Comparison of ENCODE assay signal across 26 mouse cellular contexts in genomic region chr10:64096532-64096931, GRCm38 (mm10). TPM values are rescaled to one million over a fixed set of nuclear protein-coding genes. Genes with fewer than 3 reads are reported as not detected.
A peak's percentile ranks its signal among the peaks of the same experiment; 100 is the strongest.
DNase-seq lines count a peak whose midpoint lies in the region; ATAC-seq and TF ChIP-seq lines count a peak whose summit lies in the region.
"Had no signal": no experiment of that assay in that cellular context is flagged by ENCODE, and none has a peak within 500 bp of the region (broad histone marks: within the 10 kb centered on the region; RNA-seq: fewer than 3 reads in every experiment).

No protein-coding gene starts in this region.

- no peak for ATAC-seq in kidney, postnatal 0 days (replicated peaks; ENCODE audit: low FRiP score, low read depth)
- ATAC-seq in midbrain, postnatal 0 days (ENCODE audit: low FRiP score) = no peak
- no peak for ATAC-seq in midbrain, embryonic 15.5 days (replicated peaks)
- no peak for ATAC-seq in stomach, postnatal 0 days (ENCODE audit: low FRiP score, low TSS enrichment)
- ATAC-seq in hindbrain, embryonic 12.5 days (ENCODE audit: low FRiP score) = no peak
- ATAC-seq: activated CD4-positive, CD25-positive, alpha-beta regulatory T cell, adult 4 months; midbrain, embryonic 13.5 days had no signal

- no peaks in the 10 kb centered on the region for H3K27me3 ChIP-seq in kidney, postnatal 0 days (ENCODE audit: insufficient read depth, low read length)
- H3K27me3 ChIP-seq in midbrain, postnatal 0 days (ENCODE audit: insufficient read depth, low read length) = no peaks in the 10 kb centered on the region
- H3K27me3 ChIP-seq in midbrain, embryonic 15.5 days (replicated peaks) = no peaks in the 10 kb centered on the region
- no peaks in the 10 kb centered on the region for H3K27me3 ChIP-seq in stomach, postnatal 0 days (ENCODE audit: control insufficient read depth, insufficient read depth, low read length)
- H3K27me3 ChIP-seq in hindbrain, embryonic 12.5 days = no peaks in the 10 kb centered on the region
- H3K27me3 ChIP-seq: embryonic facial prominence, embryonic 12.5 days; forebrain, embryonic 12.5 days; limb, embryonic 15.5 days; megakaryocyte, embryonic 14.5 days; midbrain, embryonic 13.5 days; neural tube, embryonic 12.5 days had no signal

- TF ChIP-seq EP300 in stomach, postnatal 0 days (optimal IDR thresholded peaks at IDR 0.05) = no peak

- no peaks in the 10 kb centered on the region for H3K36me3 ChIP-seq in kidney, postnatal 0 days (ENCODE audit: insufficient read depth, low read length)
- no peaks in the 10 kb centered on the region for H3K36me3 ChIP-seq in midbrain, postnatal 0 days (ENCODE audit: insufficient read depth, low read length)
- no peaks in the 10 kb centered on the region for H3K36me3 ChIP-seq in midbrain, embryonic 15.5 days (replicated peaks)
- no peaks in the 10 kb centered on the region for H3K36me3 ChIP-seq in stomach, postnatal 0 days (ENCODE audit: control insufficient read depth, insufficient read depth, low read length)
- no peaks in the 10 kb centered on the region for H3K36me3 ChIP-seq in hindbrain, embryonic 12.5 days
- H3K36me3 ChIP-seq: embryonic facial prominence, embryonic 12.5 days; forebrain, embryonic 12.5 days; limb, embryonic 15.5 days; midbrain, embryonic 13.5 days; neural tube, embryonic 12.5 days had no signal

- no peak overlapping the region for H3K27ac ChIP-seq in gastrocnemius, adult 2 months
- H3K27ac ChIP-seq in kidney, postnatal 0 days = no peak overlapping the region
- no peak overlapping the region for H3K27ac ChIP-seq in midbrain, postnatal 0 days (ENCODE audit: low read depth, low read length)
- no peak overlapping the region for H3K27ac ChIP-seq in midbrain, embryonic 15.5 days
- no peak overlapping the region for H3K27ac ChIP-seq in stomach, postnatal 0 days (replicated peaks)
- H3K27ac ChIP-seq in hindbrain, embryonic 12.5 days = no peak overlapping the region
- H3K27ac ChIP-seq: embryonic facial prominence, embryonic 12.5 days; forebrain, embryonic 12.5 days; limb, embryonic 15.5 days; midbrain, embryonic 13.5 days; neural tube, embryonic 12.5 days had no signal

- H3K9ac ChIP-seq in kidney, postnatal 0 days (ENCODE audit: low read depth, low read length) = no peak overlapping the region
- H3K9ac ChIP-seq in midbrain, postnatal 0 days (replicated peaks; ENCODE audit: low read length, poor library complexity, severe bottlenecking) = no peak overlapping the region
- no peak overlapping the region for H3K9ac ChIP-seq in midbrain, embryonic 15.5 days
- no peak overlapping the region for H3K9ac ChIP-seq in stomach, postnatal 0 days (ENCODE audit: low read length)
- H3K9ac ChIP-seq in hindbrain, embryonic 12.5 days = no peak overlapping the region
- H3K9ac ChIP-seq: embryonic facial prominence, embryonic 12.5 days; forebrain, embryonic 12.5 days; limb, embryonic 15.5 days; midbrain, embryonic 13.5 days; neural tube, embryonic 12.5 days had no signal

- H3K4me3 ChIP-seq in gastrocnemius, adult 2 months = no peak overlapping the region
- H3K4me3 ChIP-seq in kidney, postnatal 0 days (replicated peaks; ENCODE audit: low read depth, low read length) = no peak overlapping the region
- H3K4me3 ChIP-seq in midbrain, postnatal 0 days (ENCODE audit: low read depth, low read length) = no peak overlapping the region
- no peak overlapping the region for H3K4me3 ChIP-seq in midbrain, embryonic 15.5 days
- no peak overlapping the region for H3K4me3 ChIP-seq in stomach, postnatal 0 days (ENCODE audit: low read depth, low read length)
- no peak overlapping the region for H3K4me3 ChIP-seq in hindbrain, embryonic 12.5 days
- H3K4me3 ChIP-seq: embryonic facial prominence, embryonic 12.5 days; erythroblast, embryonic 14.5 days; forebrain, embryonic 12.5 days; limb, embryonic 15.5 days; megakaryocyte, embryonic 14.5 days; midbrain, embryonic 13.5 days; neural tube, embryonic 12.5 days had no signal

- H3K4me1 ChIP-seq in kidney, postnatal 0 days (replicated peaks; ENCODE audit: insufficient read depth, low read length) = no peaks in the 10 kb centered on the region
- H3K4me1 ChIP-seq in midbrain, postnatal 0 days (ENCODE audit: insufficient read depth, low read length) = no peaks in the 10 kb centered on the region
- no peaks in the 10 kb centered on the region for H3K4me1 ChIP-seq in midbrain, embryonic 15.5 days
- H3K4me1 ChIP-seq in stomach, postnatal 0 days (replicated peaks; ENCODE audit: control insufficient read depth, insufficient read depth) = no peaks in the 10 kb centered on the region
- no peaks in the 10 kb centered on the region for H3K4me1 ChIP-seq in hindbrain, embryonic 12.5 days
- H3K4me1 ChIP-seq: embryonic facial prominence, embryonic 12.5 days; forebrain, embryonic 12.5 days; limb, embryonic 15.5 days; megakaryocyte, embryonic 14.5 days; midbrain, embryonic 13.5 days; neural tube, embryonic 12.5 days had no signal

- H3K4me2 ChIP-seq in kidney, postnatal 0 days (ENCODE audit: low read length) = no peak overlapping the region
- H3K4me2 ChIP-seq in midbrain, postnatal 0 days (ENCODE audit: low read depth, low read length, poor library complexity, severe bottlenecking) = no peak overlapping the region
- H3K4me2 ChIP-seq in midbrain, embryonic 15.5 days = no peak overlapping the region
- H3K4me2 ChIP-seq in stomach, postnatal 0 days (replicated peaks; ENCODE audit: low read depth) = no peak overlapping the region
- no peak overlapping the region for H3K4me2 ChIP-seq in hindbrain, embryonic 12.5 days (replicated peaks)
- H3K4me2 ChIP-seq: embryonic facial prominence, embryonic 12.5 days; forebrain, embryonic 12.5 days; limb, embryonic 15.5 days; midbrain, embryonic 13.5 days; neural tube, embryonic 12.5 days had no signal

- no peak for DNase-seq in gastrocnemius, adult 2 months
- no peak for DNase-seq in gastrocnemius, postnatal 14 days
- DNase-seq in kidney, postnatal 0 days (ENCODE audit: low spot score) = no peak
- DNase-seq in kidney, postnatal 14 days = no peak
- no peak for DNase-seq in midbrain, postnatal 0 days (ENCODE audit: low spot score)
- no peak for DNase-seq in stomach, postnatal 0 days (ENCODE audit: low spot score)
- DNase-seq: adrenal gland, adult 8-10 months; gastrocnemius, postnatal 25 days; heart, adult 18-20 months; heart, postnatal 36 days; kidney, adult 8-10 months; kidney, postnatal 36 days; left cerebral cortex, postnatal 4 days; right cerebral cortex, postnatal 14 days had no signal

- WGBS in kidney, postnatal 0 days = 100% methylated on average over 1 of the region's 1 CpGs
- WGBS in midbrain, postnatal 0 days = 100% methylated on average over 1 of the region's 1 CpGs
- WGBS in midbrain, embryonic 15.5 days = 96% methylated on average over 1 of the region's 1 CpGs
- 97% methylated on average over 1 of the region's 1 CpGs for WGBS in stomach, postnatal 0 days
- 97% methylated on average over 1 of the region's 1 CpGs for WGBS in hindbrain, embryonic 12.5 days

- no peaks in the 10 kb centered on the region for H3K9me3 ChIP-seq in kidney, postnatal 0 days (replicated peaks; ENCODE audit: low read length)
- H3K9me3 ChIP-seq in midbrain, postnatal 0 days (ENCODE audit: low read length) = no peaks in the 10 kb centered on the region
- no peaks in the 10 kb centered on the region for H3K9me3 ChIP-seq in midbrain, embryonic 15.5 days
- H3K9me3 ChIP-seq in stomach, postnatal 0 days (ENCODE audit: control insufficient read depth, low read length) = no peaks in the 10 kb centered on the region
- H3K9me3 ChIP-seq in hindbrain, embryonic 12.5 days (replicated peaks) = no peaks in the 10 kb centered on the region
- H3K9me3 ChIP-seq: embryonic facial prominence, embryonic 12.5 days; forebrain, embryonic 12.5 days; limb, embryonic 15.5 days; midbrain, embryonic 13.5 days; neural tube, embryonic 12.5 days had no signal

- TF ChIP-seq CTCF in gastrocnemius, adult 2 months (IDR thresholded peaks at IDR 0.05) = peak; percentile 39; the same call in 1 of the 2 replicates
- peak; percentile 31; the same call in 1 of the 2 replicates for TF ChIP-seq CTCF in kidney, postnatal 0 days (IDR thresholded peaks at IDR 0.05; ENCODE audit: low read depth)
- TF ChIP-seq CTCF in midbrain, postnatal 0 days (IDR thresholded peaks at IDR 0.05) = peak; percentile 38
- peak; percentile 49 for TF ChIP-seq CTCF in stomach, postnatal 0 days (IDR thresholded peaks at IDR 0.05; ENCODE audit: low read depth)

- intact Hi-C loops in gastrocnemius, adult 2 months (cut with DNase I) = no loop called here
- intact Hi-C loops in gastrocnemius, postnatal 14 days (cut with DNase I; ENCODE audit: low total_unique reads) = no loop called here

RNA-seq across cellular contexts. Expression of gene Lrrtm3, which starts 6.5 kb away (rescaled TPM):
- under 1 TPM; 0.41 to 0.59 TPM for total RNA-seq in gastrocnemius, adult 2 months (2021)
- under 1 TPM in 1 of 2 experiments, not detected in 1; 0.51 TPM for total RNA-seq in gastrocnemius, postnatal 14 days (2021)
- polyA plus RNA-seq in kidney, postnatal 0 days (2015; fragmentation: Nextera tagmentation; extraction: Ambion mirVana) = 0.38 and 0.43 TPM in 2 replicates
- total RNA-seq in midbrain, postnatal 0 days (2014; rRNA removed) = 45.2 and 50.9 TPM in 2 replicates
- 41.0 and 44.3 TPM in 2 replicates for polyA plus RNA-seq in midbrain, postnatal 0 days (2015; fragmentation: Nextera tagmentation; extraction: Ambion mirVana)
- 38.1 and 39.0 TPM in 2 replicates for polyA plus RNA-seq in midbrain, embryonic 15.5 days (2015; fragmentation: Nextera tagmentation; extraction: Ambion mirVana)
- polyA plus RNA-seq in stomach, postnatal 0 days (2015; fragmentation: Nextera tagmentation; extraction: Ambion mirVana) = 2.3 and 2.7 TPM in 2 replicates
- 11.6 and 12.6 TPM in 2 replicates for polyA plus RNA-seq in hindbrain, embryonic 12.5 days (2016; fragmentation: Nextera tagmentation; extraction: Ambion mirVana)
- total RNA-seq: MEL had no signal
- polyA plus RNA-seq: activated CD4-positive, CD25-positive, alpha-beta regulatory T cell, adult 4 months; erythroblast, embryonic 14.5 days; liver, embryonic 16.5 days had no signal
